Mouse (Mus musculus): ENCODE measurements around the gene Taok2. TPM values are rescaled to one million over a fixed set of nuclear protein-coding genes. Genes with fewer than 3 reads are reported as not detected.
"Not testable (repeated sequence)": the region's sequence is repeated elsewhere in the genome, so short reads cannot be mapped to it uniquely, and the experiment has no call there.

Gene Taok2
- polyA plus RNA-seq (2012; rRNA removed) = 174 and 210 TPM in 2 replicates

DNA sequence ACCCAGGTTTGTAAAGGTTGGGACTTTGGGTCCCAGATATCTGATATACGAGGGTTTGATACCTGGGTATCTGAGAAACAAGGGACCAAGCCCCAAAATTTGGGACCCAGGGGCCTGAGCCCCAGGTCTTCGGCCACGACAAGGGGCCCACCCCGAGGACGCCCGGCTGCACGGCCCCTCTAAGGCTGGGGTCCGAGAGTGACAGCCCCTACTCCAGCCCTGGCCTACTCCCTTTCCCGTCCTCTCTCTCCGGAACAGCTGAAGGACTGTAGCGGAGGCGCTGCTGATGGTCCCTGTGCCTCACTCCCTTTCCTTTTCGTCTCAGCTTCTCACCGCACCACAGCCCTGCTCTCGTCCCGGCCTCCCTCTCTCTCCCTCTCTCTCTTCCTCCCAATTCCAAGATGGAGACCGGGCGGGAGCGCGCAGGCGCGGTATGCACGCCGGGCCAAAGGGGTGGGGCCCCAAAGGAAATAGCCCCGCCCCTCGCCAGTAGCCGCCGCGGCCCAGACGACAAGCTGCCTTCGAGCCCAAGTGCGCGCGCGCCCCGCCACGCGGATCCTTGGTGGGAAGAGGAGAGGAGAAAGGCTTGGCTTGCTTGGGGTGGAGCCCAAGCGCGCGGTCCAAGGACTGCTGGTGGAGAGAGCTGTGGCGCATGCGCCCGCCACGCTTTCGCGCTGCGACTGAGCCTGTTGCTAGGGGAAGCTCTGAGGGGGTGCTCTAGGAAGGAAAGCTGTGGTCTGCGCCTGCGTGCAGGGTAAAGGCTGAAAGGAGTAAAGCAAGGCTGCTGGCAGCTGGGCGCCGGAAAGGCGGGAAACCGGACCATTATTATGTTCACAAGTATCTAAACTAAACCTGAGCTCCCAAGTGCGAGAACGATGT lies at the start of gene Taok2:
Gene Taok2 (minus strand): TSS at position 418 of the 879 bp plus-strand sequence.
- 1% methylated on average over 56 of the region's 56 CpGs for WGBS
- peaks cover 23% of the 10 kb centered on the region for H3K4me1 ChIP-seq (ENCODE audit: control insufficient read depth, insufficient read depth, low read length)
- DNase-seq = peak; percentile 96
- peak within 1 kb of the TSS; percentile 85 for H3K4me3 ChIP-seq (replicated peaks; ENCODE audit: extremely low read depth, low read depth, low read length)
- TF ChIP-seq CTCF (IDR thresholded peaks at IDR 0.05; ENCODE audit: insufficient read depth, low read length) = no peak
- peak; percentile 99 for TF ChIP-seq POLR2A (IDR thresholded peaks at IDR 0.05; ENCODE audit: borderline replicate concordance, extremely low read depth, low read depth, low read length)

DNA sequence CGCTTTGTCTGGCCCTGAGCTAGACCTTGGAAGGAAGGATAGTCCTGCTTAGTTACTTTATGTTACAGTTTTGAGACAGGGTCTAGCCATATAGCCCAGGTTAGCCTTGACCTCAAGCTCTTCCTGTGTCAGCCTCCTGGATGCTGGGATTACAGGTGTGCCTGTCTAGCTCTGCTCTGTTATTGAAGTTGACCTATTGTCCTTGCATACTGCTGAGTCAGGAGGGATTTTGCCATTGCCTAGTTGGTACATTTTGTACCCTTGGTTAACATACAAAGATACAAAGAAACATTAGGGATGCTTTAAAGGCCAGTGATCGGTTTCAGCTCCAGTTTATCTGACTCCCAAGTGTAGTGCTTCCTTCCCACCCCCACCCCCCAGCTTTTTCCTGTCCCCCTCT lies 48.1 kb upstream of the Taok2 start:
- 82% methylated on average over 2 of the region's 2 CpGs for WGBS
- DNase-seq = no peak
- H3K4me3 ChIP-seq (replicated peaks; ENCODE audit: extremely low read depth, low read depth, low read length) = no peak overlapping the region
- peaks cover 2% of the 10 kb centered on the region; the same call in 1 of the 2 replicates for H3K4me1 ChIP-seq (ENCODE audit: control insufficient read depth, insufficient read depth, low read length)
- TF ChIP-seq POLR2A (IDR thresholded peaks at IDR 0.05; ENCODE audit: borderline replicate concordance, extremely low read depth, low read depth, low read length) (no peak), CTCF (IDR thresholded peaks at IDR 0.05; ENCODE audit: insufficient read depth, low read length) (no peak)

DNA sequence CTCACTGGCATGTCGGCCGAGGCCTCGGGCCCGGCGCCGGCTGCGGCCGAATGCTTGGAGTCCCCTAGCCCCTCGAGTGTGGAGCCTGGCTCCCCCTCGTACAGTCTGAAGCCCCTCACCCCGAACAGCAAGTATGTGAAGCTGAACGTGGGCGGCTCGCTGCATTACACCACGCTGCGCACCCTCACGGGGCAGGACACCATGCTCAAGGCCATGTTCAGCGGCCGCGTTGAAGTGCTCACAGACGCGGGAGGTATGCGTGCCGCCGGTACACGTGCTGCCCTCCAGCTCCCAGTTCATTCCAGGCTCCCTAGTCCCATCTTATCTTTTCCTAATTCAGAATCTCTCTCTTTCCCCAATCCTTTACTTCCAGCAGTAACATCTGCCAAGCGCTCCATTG lies 44.5 kb upstream of the Taok2 start:
- DNase-seq = no peak
- H3K4me1 ChIP-seq (ENCODE audit: control insufficient read depth, insufficient read depth, low read length) = peaks cover 2% of the 10 kb centered on the region; the same call in 1 of the 2 replicates
- TF ChIP-seq POLR2A (IDR thresholded peaks at IDR 0.05; ENCODE audit: borderline replicate concordance, extremely low read depth, low read depth, low read length) (no peak), CTCF (IDR thresholded peaks at IDR 0.05; ENCODE audit: insufficient read depth, low read length) (no peak)
- 2% methylated on average over 27 of the region's 27 CpGs for WGBS
- H3K4me3 ChIP-seq (replicated peaks; ENCODE audit: extremely low read depth, low read depth, low read length) = peak overlapping the region; percentile 89

DNA sequence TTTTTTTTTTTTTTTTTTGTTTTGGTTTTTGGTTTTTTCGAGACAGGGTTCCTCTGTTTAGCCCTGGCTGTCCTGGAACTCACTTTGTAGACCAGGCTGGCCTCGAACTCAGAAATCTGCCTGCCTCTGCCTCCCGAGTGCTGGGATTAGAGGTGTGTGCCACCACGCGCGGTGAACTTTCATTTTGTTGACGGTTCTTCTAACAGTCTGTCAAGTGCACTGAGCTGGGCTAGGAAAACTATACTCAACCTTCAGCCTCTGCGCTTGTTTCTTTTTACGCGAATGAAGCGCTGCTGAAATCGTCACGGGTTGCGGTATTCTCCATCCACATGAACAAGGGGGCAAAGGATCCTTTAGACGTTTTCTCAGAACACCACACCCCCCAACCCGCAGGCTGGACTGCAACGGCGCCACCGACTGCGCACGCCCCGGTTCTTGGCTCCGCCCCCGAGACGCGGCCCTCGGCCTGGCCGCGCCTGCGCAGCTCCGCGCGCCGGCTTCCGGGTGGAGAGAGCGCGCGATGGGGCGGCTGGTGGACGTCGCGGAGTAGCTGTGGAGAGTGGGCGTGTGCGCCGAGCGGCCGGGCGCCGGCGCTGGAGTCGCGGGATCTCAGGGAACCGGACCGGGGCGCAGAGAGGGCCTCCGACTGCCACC lies 44.0 kb upstream of the Taok2 start, which contains the start of gene Kctd13:
Gene Kctd13 (plus strand): TSS at position 496 of the 654 bp plus-strand sequence.
- 2% methylated on average over 56 of the region's 56 CpGs for WGBS
- DNase-seq = peak; percentile 92
- no peak for TF ChIP-seq CTCF (IDR thresholded peaks at IDR 0.05; ENCODE audit: insufficient read depth, low read length)
- peak; percentile 60; the same call in 1 of the 2 replicates for TF ChIP-seq POLR2A (IDR thresholded peaks at IDR 0.05; ENCODE audit: borderline replicate concordance, extremely low read depth, low read depth, low read length)
- Histone ChIP-seq H3K4me1 (ENCODE audit: control insufficient read depth, insufficient read depth, low read length) (peaks cover 2% of the 10 kb centered on the region; the same call in 1 of the 2 replicates), H3K4me3 (replicated peaks; ENCODE audit: extremely low read depth, low read depth, low read length) (peak within 1 kb of the TSS; percentile 89)

DNA sequence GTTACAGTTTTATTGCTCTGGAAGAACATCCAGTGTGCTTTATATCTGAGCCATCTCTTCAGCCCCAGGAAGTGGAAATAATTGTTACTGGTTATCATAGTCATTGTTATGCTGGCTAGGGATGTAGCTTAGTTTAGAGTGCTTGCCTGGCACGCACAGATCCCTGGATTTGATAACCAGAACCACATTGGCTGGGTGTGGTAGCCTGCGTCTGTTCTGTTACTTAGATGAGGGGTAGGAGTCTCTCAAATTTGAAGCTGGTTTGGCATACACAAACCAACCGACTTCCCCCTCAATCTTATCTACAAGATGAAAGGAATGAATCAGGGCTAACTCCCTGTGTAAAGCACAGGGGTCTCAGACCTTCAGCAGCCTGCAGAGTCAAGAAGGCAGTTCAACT lies 41.8 kb upstream of the Taok2 start:
- 23% methylated on average over 3 of the region's 3 CpGs for WGBS
- TF ChIP-seq POLR2A (IDR thresholded peaks at IDR 0.05; ENCODE audit: borderline replicate concordance, extremely low read depth, low read depth, low read length) (no peak), CTCF (IDR thresholded peaks at IDR 0.05; ENCODE audit: insufficient read depth, low read length) (no peak)
- no peak for DNase-seq
- Histone ChIP-seq H3K4me3 (replicated peaks; ENCODE audit: extremely low read depth, low read depth, low read length) (no peak overlapping the region), H3K4me1 (ENCODE audit: control insufficient read depth, insufficient read depth, low read length) (peaks cover 2% of the 10 kb centered on the region; the same call in 1 of the 2 replicates)

DNA sequence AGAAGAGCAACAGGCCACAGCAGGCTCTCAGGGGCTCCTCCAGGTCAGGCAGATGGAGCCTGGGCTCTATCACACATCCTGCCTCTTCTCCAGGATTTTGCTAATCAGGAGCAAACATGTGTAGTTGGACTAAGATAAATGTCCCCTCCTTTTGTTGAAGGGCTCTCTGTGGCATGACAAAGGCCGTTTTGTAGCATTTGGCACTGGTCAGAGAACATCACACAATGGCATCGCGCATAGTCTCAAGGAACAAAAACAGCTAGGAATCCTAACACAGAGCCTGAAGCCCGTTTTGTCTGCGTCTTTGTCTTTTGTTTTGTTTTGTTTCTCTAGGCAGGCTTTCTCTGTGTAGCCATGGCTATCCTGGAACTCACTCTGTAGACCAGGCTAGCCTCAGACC lies 39.5 kb upstream of the Taok2 start:
- TF ChIP-seq CTCF (IDR thresholded peaks at IDR 0.05; ENCODE audit: insufficient read depth, low read length) (no peak), POLR2A (IDR thresholded peaks at IDR 0.05; ENCODE audit: borderline replicate concordance, extremely low read depth, low read depth, low read length) (no peak)
- no peaks in the 10 kb centered on the region; the same call in 1 of the 2 replicates for H3K4me1 ChIP-seq (ENCODE audit: control insufficient read depth, insufficient read depth, low read length)
- H3K4me3 ChIP-seq (replicated peaks; ENCODE audit: extremely low read depth, low read depth, low read length) = no peak overlapping the region
- WGBS = 49% methylated on average over 5 of the region's 5 CpGs
- DNase-seq = no peak

DNA sequence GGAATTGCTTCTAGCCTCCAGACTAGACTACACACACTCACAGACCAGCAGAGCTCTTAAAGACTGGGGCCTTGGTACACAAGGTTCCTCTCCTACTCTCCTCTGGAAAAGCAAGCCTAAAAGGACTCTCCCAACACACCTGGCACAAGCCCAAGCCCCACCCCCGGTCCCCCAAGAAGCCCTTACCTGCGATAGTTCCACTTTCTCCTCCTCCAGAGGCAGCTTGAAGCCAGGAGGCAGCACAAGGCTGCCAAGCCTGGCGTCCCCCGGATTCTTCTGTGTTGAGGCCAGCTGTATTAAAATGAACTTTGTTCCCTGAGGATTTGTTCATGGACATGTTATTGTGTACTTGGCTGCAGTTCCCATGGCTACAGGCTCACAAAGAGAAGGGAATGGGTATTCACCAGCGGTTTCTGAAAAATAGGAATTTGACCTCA lies 38.1 kb upstream of the Taok2 start, which contains the start of gene Tmem219:
Gene Tmem219 (minus strand): TSS at position 294 of the 437 bp plus-strand sequence.
- TF ChIP-seq CTCF (IDR thresholded peaks at IDR 0.05; ENCODE audit: insufficient read depth, low read length) (no peak), POLR2A (IDR thresholded peaks at IDR 0.05; ENCODE audit: borderline replicate concordance, extremely low read depth, low read depth, low read length) (no peak)
- DNase-seq = peak; percentile 58
- H3K4me3 ChIP-seq (replicated peaks; ENCODE audit: extremely low read depth, low read depth, low read length) = no peak within 1 kb of the TSS
- H3K4me1 ChIP-seq (ENCODE audit: control insufficient read depth, insufficient read depth, low read length) = no peaks in the 10 kb centered on the region; the same call in 1 of the 2 replicates
- 30% methylated on average over 5 of the region's 5 CpGs for WGBS

DNA sequence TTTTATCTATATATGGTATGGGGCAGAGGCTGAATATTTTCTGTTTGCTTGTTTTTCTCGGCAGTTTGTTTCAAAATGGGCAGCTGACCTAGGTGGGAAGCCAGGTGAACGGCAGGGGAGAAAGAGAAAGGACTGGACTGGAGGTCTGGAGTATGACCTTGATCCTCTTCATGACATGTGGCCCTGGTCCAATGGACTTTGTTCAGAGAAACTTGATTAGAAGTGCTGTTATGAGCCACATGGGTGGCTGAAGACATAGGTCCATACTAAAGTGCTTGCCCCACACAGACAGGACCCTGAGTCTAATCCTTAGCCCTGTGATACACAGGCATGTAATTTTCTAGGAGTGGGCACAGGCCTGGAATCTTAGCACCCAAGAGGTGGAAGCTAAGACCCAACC lies 37.1 kb upstream of the Taok2 start:
- no peak for DNase-seq
- TF ChIP-seq CTCF (IDR thresholded peaks at IDR 0.05; ENCODE audit: insufficient read depth, low read length) = no peak
- TF ChIP-seq POLR2A (IDR thresholded peaks at IDR 0.05; ENCODE audit: borderline replicate concordance, extremely low read depth, low read depth, low read length) = no peak
- no peaks in the 10 kb centered on the region; the same call in 1 of the 2 replicates for H3K4me1 ChIP-seq (ENCODE audit: control insufficient read depth, insufficient read depth, low read length)
- H3K4me3 ChIP-seq (replicated peaks; ENCODE audit: extremely low read depth, low read depth, low read length) = no peak overlapping the region
- WGBS = 63% methylated on average over 2 of the region's 2 CpGs

DNA sequence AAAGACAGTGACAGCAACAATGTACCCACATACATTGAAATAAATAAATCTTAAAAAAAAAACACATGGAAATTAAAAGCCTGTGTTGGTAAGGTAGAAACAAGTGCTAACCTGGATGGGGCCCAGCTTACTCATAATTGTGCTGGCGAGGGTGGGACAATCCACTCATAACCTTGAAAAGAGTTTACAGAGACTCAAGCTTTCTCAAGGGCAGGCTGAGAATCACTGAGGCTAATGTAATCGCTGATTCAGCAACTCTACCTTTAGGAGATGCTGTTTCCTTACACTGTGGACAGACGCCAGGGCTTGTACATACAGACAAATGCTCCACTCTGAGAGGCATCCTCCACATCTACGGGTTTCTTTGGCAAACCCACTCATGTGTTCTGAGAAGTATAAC lies 35.5 kb upstream of the Taok2 start:
- Histone ChIP-seq H3K4me3 (replicated peaks; ENCODE audit: extremely low read depth, low read depth, low read length) (no peak overlapping the region), H3K4me1 (ENCODE audit: control insufficient read depth, insufficient read depth, low read length) (no peaks in the 10 kb centered on the region; the same call in 1 of the 2 replicates)
- no peak for TF ChIP-seq CTCF (IDR thresholded peaks at IDR 0.05; ENCODE audit: insufficient read depth, low read length)
- TF ChIP-seq POLR2A (IDR thresholded peaks at IDR 0.05; ENCODE audit: borderline replicate concordance, extremely low read depth, low read depth, low read length) = no peak
- DNase-seq = no peak
- 66% methylated on average over 4 of the region's 4 CpGs for WGBS

DNA sequence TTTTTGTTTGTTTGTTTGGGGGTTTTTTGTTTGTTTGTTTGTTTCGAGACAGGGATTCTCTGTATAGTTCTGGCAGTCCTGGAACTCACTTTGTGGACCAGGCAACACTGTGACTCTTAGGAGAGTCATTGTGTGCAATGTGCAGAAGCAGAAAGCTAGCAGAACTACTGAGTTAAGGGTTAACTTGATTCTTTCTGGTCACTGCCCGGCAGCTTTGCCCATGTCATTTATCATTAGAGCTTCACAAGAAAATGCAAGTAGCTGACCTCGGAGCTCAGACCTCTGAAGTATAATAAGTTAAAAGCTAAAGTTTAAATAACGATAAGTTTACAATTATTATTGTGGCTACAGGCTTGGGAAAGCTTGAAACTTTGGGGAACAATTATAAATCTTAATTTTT lies 33.9 kb upstream of the Taok2 start:
- H3K4me1 ChIP-seq (ENCODE audit: control insufficient read depth, insufficient read depth, low read length); DNase-seq; H3K4me3 ChIP-seq (replicated peaks; ENCODE audit: extremely low read depth, low read depth, low read length): not testable (repeated sequence)
- 36% methylated on average over 4 of the region's 4 CpGs for WGBS

Measured in lung, adult 2 months (tissue).